Mouse (Mus musculus) myocyte (in vitro differentiated cells): ENCODE results near the gene Alms1.

ENCODE experiments used
- CEBPB ChIP-seq: IDR thresholded peaks from 2 replicates; pipeline ENCODE4 v1.6.1; 2011; ENCODE audit warnings: mild to moderate bottlenecking, moderate library complexity; ENCODE audit not compliant: poor library complexity, insufficient read depth, severe bottlenecking
- MAX ChIP-seq: IDR thresholded peaks from one replicate; pipeline ENCODE4 v1.6.1; 2011; ENCODE audit warnings: low read depth, mild to moderate bottlenecking, control low read depth
- MYOD1 ChIP-seq, 3 experiments: IDR thresholded peaks; one replicate each; pipeline ENCODE4 v1.6.1; 2011; ENCODE audit warnings: control low read depth in 2 of 3, low read depth in 2 of 3, mild to moderate bottlenecking in 2 of 3, moderate library complexity in 1 of 3; ENCODE audit not compliant: insufficient read length in 2 of 3, control insufficient read depth in 1 of 3
- POLR2A ChIP-seq: IDR thresholded peaks from one replicate; pipeline ENCODE4 v1.6.1; 2011; ENCODE audit warnings: low read depth, mild to moderate bottlenecking, control low read depth, moderate library complexity; ENCODE audit not compliant: insufficient read length
- POLR2AphosphoS2 ChIP-seq: IDR thresholded peaks from one replicate; pipeline ENCODE4 v1.6.1; 2011; ENCODE audit warnings: low read depth, control low read depth; ENCODE audit not compliant: insufficient read length

DNA sequence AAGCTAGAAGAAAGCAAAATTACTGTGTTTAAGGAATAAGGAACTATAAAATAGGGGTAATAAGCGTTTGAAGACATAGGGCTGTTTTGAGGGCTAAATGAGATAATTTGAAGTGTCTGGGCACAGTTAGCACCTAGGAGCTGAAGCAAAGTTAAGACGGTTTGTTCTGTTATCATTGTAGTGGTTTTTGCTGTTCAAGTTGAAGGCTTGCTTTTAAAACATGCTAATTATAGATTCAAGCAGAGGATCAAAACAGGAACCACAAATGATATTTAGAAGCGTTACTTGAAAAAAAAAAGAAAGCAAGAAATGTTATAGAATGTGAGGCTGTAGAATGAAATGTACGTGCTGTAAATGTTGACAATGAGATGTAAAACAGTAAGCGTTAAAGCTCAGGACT is 39.7 kb upstream of the Alms1 start:
- no peak for TF ChIP-seq MYOD1 (IDR thresholded peaks at IDR 0.05; ENCODE audit: control insufficient read depth in 1 of 3, insufficient read length in 2 of 3, low read depth in 2 of 3)
- no peak for TF ChIP-seq POLR2A
- no peak for TF ChIP-seq CEBPB
- TF ChIP-seq POLR2AphosphoS2, result no peak
- TF ChIP-seq MAX, result no peak
